Mouse (Mus musculus) spleen, adult 12 weeks (tissue): ENCODE results near the gene Camk2g.

Experiments used
- DNase-seq: peaks from one replicate; pipeline ENCODE4 v3.0.0; 2022; ENCODE audit warnings: low spot score

The Camk2g gene

GRCm38 (mm10) chr14:20784708-20785107 is 9.2 kb downstream of the Camk2g start:
- DNase-seq, result no peak

- DNase-seq, result no peak
Measured at GRCm38 (mm10) chr14:20783526-20783925, 10.4 kb downstream of the Camk2g start.

- DNase-seq, result no peak
Measured at GRCm38 (mm10) chr14:20782860-20783259, 11.0 kb downstream of the Camk2g start.

- DNase-seq, result no peak
Measured at GRCm38 (mm10) chr14:20780217-20780616, 13.7 kb downstream of the Camk2g start.

GRCm38 (mm10) chr14:20778496-20778895 is 15.4 kb downstream of the Camk2g start:
- no peak for DNase-seq

- DNase-seq, result no peak
Measured at GRCm38 (mm10) chr14:20775661-20776060, 18.2 kb downstream of the Camk2g start.

GRCm38 (mm10) chr14:20773410-20773809 is 20.5 kb downstream of the Camk2g start:
- no peak for DNase-seq

GRCm38 (mm10) chr14:20772808-20773207 is 21.1 kb downstream of the Camk2g start:
- DNase-seq, result no peak

- no peak for DNase-seq
Measured at GRCm38 (mm10) chr14:20771941-20772340, 21.9 kb downstream of the Camk2g start.

- no peak for DNase-seq
Measured at GRCm38 (mm10) chr14:20768581-20768980, 25.3 kb downstream of the Camk2g start.

GRCm38 (mm10) chr14:20767936-20768335 is 26.0 kb downstream of the Camk2g start:
- DNase-seq, result no peak

- DNase-seq, result peak; percentile 59
Measured at GRCm38 (mm10) chr14:20765642-20766258, 28.1 kb downstream of the Camk2g start.

GRCm38 (mm10) chr14:20764942-20765341 is 28.9 kb downstream of the Camk2g start:
- no peak for DNase-seq

GRCm38 (mm10) chr14:20758768-20759435 is 35.0 kb downstream of the Camk2g start:
- DNase-seq, result no peak

GRCm38 (mm10) chr14:20757370-20757907 is 36.4 kb downstream of the Camk2g start:
- no peak for DNase-seq

GRCm38 (mm10) chr14:20753792-20754191 is 40.1 kb downstream of the Camk2g start:
- DNase-seq, result no peak

GRCm38 (mm10) chr14:20750503-20750902 is 43.4 kb downstream of the Camk2g start:
- no peak for DNase-seq

- DNase-seq, result no peak
Measured at GRCm38 (mm10) chr14:20749494-20750051, 44.3 kb downstream of the Camk2g start.

GRCm38 (mm10) chr14:20748388-20748787 is 45.5 kb downstream of the Camk2g start:
- DNase-seq, result no peak

- no peak for DNase-seq
Measured at GRCm38 (mm10) chr14:20746935-20747334, 47.0 kb downstream of the Camk2g start.

GRCm38 (mm10) chr14:20743614-20744013 is 50.3 kb downstream of the Camk2g start:
- DNase-seq, result no peak

- DNase-seq, result no peak
Measured at GRCm38 (mm10) chr14:20741301-20741700, 52.6 kb downstream of the Camk2g start.

GRCm38 (mm10) chr14:20738511-20738910 is 55.4 kb downstream of the Camk2g start:
- no peak for DNase-seq
